Mouse (Mus musculus) forebrain, embryonic 11.5 days (tissue): ENCODE measurements around the gene Map1lc3a. TPM values are rescaled to one million over a fixed set of nuclear protein-coding genes. Genes with fewer than 3 reads are reported as not detected.

Source experiments
- ATAC-seq: fragments of 200-750 bp; cut with Nextera tagmentation; replicated peaks from 2 replicates; pipeline ENCODE4 v1.8.0; 2017; ENCODE audit warnings: moderate TSS enrichment; ENCODE audit not compliant: low FRiP score
- DNase-seq: peaks from one replicate; pipeline ENCODE4 v3.0.0-alpha.2; 2017; ENCODE audit warnings: low spot score
- H3K27ac ChIP-seq: fragments of 300-500 bp; sonication (generic); 2 replicates; pipeline ENCODE4 v1.5.1; 2014; ENCODE audit warnings: low read depth, low read length
- H3K27me3 ChIP-seq: fragments of 300-500 bp; sonication (generic); 2 replicates; pipeline ENCODE4 v1.6.1; 2014; ENCODE audit warnings: mild to moderate bottlenecking, low read length, mixed read lengths; ENCODE audit not compliant: control insufficient read depth, insufficient read depth
- H3K36me3 ChIP-seq: fragments of 300-500 bp; sonication (generic); 2 replicates; pipeline ENCODE4 v1.6.1; 2014; ENCODE audit warnings: mild to moderate bottlenecking, low read length, moderate library complexity, mixed read lengths; ENCODE audit not compliant: control insufficient read depth, insufficient read depth
- H3K4me1 ChIP-seq: fragments of 300-500 bp; sonication (generic); replicated peaks from 2 replicates; pipeline ENCODE4 v1.6.1; 2014; ENCODE audit warnings: low read length, mixed read lengths; ENCODE audit not compliant: control insufficient read depth, insufficient read depth
- H3K4me2 ChIP-seq: fragments of 300-500 bp; sonication (generic); 2 replicates; pipeline ENCODE4 v1.6.1; 2014; ENCODE audit warnings: low read depth, mild to moderate bottlenecking, low read length, moderate library complexity, mixed read lengths; ENCODE audit not compliant: severe bottlenecking
- H3K4me3 ChIP-seq: fragments of 300-500 bp; sonication (generic); 2 replicates; pipeline ENCODE4 v1.5.1; 2014; ENCODE audit warnings: low read depth, low read length
- H3K9ac ChIP-seq: fragments of 300-500 bp; sonication (generic); 2 replicates; pipeline ENCODE4 v1.6.1; 2014; ENCODE audit warnings: low read length
- H3K9me3 ChIP-seq: fragments of 300-500 bp; sonication (generic); 2 replicates; pipeline ENCODE4 v1.6.1; 2016; ENCODE audit warnings: low read length, mixed read lengths; ENCODE audit not compliant: control insufficient read depth
- WGBS: fragments of 180-500 bp; shearing (Covaris S2); extraction: QIAGEN DNeasy Blood & Tissue Kit; methylation state at CpG from one replicate; pipeline ENCODE4 v1.1.7; 2014; 5-methylcytosine and 5-hydroxymethylcytosine counted together
- polyA plus RNA-seq: library from polyadenylated mRNA; unstranded; fragments of >200 nt; fragmentation: Nextera tagmentation; extraction: Ambion mirVana; gene quantifications from 2 replicates; pipeline ENCODE4 v1.2.1, GENCODE M21; 2014

Gene Map1lc3a
- polyA plus RNA-seq, 1 experiment from 2014 or later, result 129 TPM

DNA sequence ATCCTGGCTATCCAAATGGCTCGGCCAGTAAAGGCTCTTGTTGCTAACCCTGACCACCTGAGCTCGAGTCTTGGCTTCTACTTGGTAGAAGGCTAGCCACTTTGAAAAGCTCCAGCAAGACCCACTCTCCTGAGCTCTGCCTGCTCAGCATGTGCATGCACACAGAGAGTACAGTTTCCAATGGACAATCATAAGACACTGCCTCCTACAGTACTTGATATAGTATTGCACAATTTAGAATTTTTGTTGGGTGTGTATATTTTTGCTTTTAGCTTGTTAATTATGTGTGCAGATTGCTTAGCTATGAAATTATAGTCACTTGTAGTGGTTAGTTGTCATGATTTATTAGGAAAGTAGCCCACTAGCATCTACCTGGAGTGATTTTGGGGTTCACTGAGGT, 27.4 kb upstream of the Map1lc3a start:
- WGBS, result 91% methylated on average over 2 of the region's 2 CpGs
- no peak for DNase-seq
- ATAC-seq, result no peak
- no peak overlapping the region for H3K27ac ChIP-seq
- no peaks in the 10 kb centered on the region for H3K4me1 ChIP-seq
- H3K9me3 ChIP-seq, result no peaks in the 10 kb centered on the region
- peaks cover 28% of the 10 kb centered on the region for H3K36me3 ChIP-seq
- no peaks in the 10 kb centered on the region for H3K27me3 ChIP-seq
- H3K9ac ChIP-seq, result no peak overlapping the region
- no peak overlapping the region for H3K4me2 ChIP-seq
- H3K4me3 ChIP-seq, result no peak overlapping the region

DNA sequence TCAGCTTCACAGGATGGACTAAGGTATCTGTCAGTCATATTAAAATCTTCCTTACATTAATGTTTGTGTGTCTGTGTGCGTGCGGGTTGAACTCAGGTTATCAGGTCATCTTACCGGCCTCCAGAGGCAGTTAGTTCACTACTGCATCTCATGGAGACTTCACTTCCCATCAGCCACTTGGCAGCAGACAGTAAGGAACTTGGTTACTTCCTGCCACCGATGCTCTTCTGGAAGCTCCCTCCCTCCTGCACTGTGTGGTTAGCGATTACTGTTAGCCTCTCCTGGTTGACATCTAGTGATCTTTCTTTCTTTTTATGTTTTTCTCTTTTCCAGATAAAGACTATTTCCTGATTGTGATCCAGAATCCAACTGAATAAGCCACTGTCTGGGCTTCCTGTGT, 26.5 kb upstream of the Map1lc3a start:
- no peaks in the 10 kb centered on the region for H3K27me3 ChIP-seq
- no peak overlapping the region for H3K9ac ChIP-seq
- H3K36me3 ChIP-seq, result peaks cover 22% of the 10 kb centered on the region
- no peaks in the 10 kb centered on the region for H3K9me3 ChIP-seq
- WGBS, result 93% methylated on average over 5 of the region's 5 CpGs
- H3K4me3 ChIP-seq, result no peak overlapping the region
- ATAC-seq (no peak), DNase-seq (no peak)
- no peaks in the 10 kb centered on the region for H3K4me1 ChIP-seq
- H3K4me2 ChIP-seq, result no peak overlapping the region
- H3K27ac ChIP-seq, result no peak overlapping the region

DNA sequence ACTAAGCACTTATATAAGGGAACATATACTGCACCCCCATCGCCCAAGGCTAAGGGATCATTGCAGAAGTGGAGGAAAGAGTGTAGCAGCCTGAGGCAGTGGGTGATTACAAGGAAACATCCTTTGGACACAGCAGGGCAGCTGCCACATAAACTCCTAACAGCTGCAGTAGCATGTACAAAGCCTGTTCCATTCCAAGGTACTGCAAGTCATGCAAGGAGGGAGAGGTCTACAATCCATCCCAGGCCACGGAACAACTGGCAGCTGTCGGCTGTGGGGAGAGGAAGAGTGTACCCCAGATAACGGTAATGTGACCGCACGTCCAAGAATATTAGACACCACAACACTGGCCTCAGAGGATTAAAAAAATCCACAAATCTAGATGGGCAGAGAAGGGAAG, 10.6 kb upstream of the Map1lc3a start:
- Histone ChIP-seq H3K4me2 (no peak overlapping the region), H3K27ac (no peak overlapping the region), H3K36me3 (no peaks in the 10 kb centered on the region), H3K4me3 (no peak overlapping the region), H3K4me1 (no peaks in the 10 kb centered on the region), H3K27me3 (no peaks in the 10 kb centered on the region), H3K9ac (no peak overlapping the region), H3K9me3 (no peaks in the 10 kb centered on the region)
- ATAC-seq (no peak), DNase-seq (no peak)
- 93% methylated on average over 6 of the region's 6 CpGs for WGBS

DNA sequence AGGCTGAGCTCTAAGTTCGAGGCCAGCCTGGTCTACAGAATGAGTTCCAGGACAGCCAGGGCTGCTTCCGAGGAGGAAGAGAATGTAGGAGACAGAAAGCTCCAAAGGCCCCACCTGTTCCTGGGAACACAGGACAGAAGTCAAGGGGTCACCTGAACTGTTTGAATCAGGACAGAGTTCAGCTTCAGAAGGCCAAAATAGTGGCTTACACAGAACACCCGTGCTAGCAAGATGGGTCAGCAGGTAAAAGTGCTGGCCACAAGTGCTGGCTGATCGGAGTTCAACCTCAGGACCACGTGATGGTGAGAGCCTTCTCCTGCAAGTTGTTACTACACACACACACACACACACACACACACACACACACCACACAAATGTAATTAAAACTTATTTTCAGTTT, 9.2 kb upstream of the Map1lc3a start:
- Histone ChIP-seq H3K36me3 (no peaks in the 10 kb centered on the region), H3K9ac (no peak overlapping the region), H3K4me2 (no peak overlapping the region), H3K27me3 (no peaks in the 10 kb centered on the region), H3K9me3 (no peaks in the 10 kb centered on the region), H3K27ac (no peak overlapping the region), H3K4me1 (no peaks in the 10 kb centered on the region), H3K4me3 (no peak overlapping the region)
- DNase-seq (no peak), ATAC-seq (no peak)
- WGBS, result 81% methylated on average over 5 of the region's 5 CpGs

DNA sequence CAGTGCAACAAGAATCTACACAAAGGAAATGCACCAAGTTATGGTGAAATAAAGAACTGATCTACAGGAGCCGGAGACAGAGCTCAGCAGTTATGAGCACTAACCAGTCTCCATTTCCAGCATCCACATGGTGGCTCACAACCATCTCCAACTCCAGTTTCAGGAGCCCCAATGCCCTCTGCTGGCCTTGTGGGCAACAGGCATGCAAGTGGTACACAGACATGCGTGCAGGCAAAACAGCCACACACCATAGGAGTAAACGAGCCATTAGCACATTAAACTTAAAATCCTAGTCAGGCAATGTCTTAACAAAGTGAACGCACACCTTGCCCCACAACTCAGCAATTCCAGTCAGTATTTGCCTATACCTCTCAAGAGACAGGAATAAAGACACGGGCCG, 4.1 kb upstream of the Map1lc3a start:
- no peak for DNase-seq
- no peaks in the 10 kb centered on the region for H3K9me3 ChIP-seq
- WGBS, result 83% methylated on average over 6 of the region's 6 CpGs

DNA sequence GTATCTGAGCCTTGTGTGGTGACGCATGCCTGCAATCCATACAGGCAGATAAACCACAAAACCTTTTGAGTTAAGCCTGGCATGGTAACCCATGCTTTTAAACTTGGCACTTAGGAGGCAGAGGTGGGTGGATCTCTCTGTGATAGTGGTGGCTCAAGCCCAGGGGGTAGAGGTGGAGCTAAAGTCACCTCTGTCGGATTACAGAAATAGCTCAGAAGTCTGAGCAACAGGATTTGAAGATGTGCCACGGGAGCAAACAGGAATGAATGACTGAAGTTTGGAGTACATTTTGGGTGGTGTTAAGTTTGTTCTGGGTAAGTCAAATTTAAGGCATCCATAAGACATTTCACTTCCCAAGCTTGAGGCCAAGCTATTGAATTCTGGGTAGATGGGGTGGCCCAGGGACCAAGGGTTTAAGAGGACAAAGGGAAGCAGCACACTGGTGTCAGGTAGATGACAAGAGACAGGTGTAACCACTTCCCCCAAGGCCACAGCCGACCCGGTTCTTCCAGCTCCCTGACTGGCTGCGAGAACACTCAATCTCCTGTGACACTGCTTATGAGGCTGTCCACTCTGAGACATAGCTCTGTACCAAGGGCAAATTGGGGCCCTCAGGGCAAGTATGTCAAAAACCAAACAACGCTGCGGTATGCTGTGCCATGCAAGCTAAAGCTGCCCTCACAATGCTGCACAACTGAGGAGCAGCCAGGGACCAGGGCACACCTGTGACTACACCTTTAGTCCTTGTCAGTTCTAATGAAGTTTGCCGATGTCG, 3.5 kb upstream of the Map1lc3a start:
- H3K4me1 ChIP-seq, result 0 out of 2 replicates have a peak, but pooled peaks cover 6% of the 10 kb centered on the region

More for the DNA sequence above, 4.1 kb upstream of the Map1lc3a start:
- no peaks in the 10 kb centered on the region for H3K36me3 ChIP-seq
- no peak overlapping the region for H3K4me3 ChIP-seq
- H3K27me3 ChIP-seq, result no peaks in the 10 kb centered on the region
- H3K9ac ChIP-seq, result no peak overlapping the region
- no peak overlapping the region for H3K4me2 ChIP-seq
- ATAC-seq, result no peak
- no peak overlapping the region for H3K27ac ChIP-seq
- H3K4me1 ChIP-seq, result no peaks in the 10 kb centered on the region

DNA sequence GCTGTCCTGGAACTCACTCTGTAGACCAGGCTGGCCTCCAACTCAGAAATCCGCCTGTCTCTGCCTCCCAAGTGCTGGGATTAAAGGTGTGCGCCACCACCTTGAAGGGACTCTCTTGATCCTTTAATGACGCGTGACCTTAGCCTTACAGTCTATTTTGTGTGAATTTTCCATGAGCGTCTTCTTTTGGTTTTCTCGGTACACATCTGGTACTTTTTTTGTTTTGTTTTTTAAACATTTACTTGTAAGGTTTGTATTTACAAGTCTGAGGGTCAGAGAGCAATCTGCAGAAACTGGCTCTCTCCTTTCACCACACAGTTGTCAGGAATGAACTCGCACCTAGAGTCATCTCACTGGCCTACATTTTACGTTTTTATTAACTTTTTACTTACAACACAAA, 2.5 kb upstream of the Map1lc3a start:
- no peaks in the 10 kb centered on the region for H3K27me3 ChIP-seq
- WGBS, result 90% methylated on average over 8 of the region's 8 CpGs
- H3K9me3 ChIP-seq, result no peaks in the 10 kb centered on the region
- 0 out of 2 replicates have a peak, but pooled peaks cover 7% of the 10 kb centered on the region for H3K4me1 ChIP-seq
- no peak overlapping the region for H3K4me3 ChIP-seq
- H3K27ac ChIP-seq, result no peak overlapping the region
- no peak for ATAC-seq
- H3K4me2 ChIP-seq, result no peak overlapping the region
- no peak overlapping the region for H3K9ac ChIP-seq
- no peaks in the 10 kb centered on the region; the same call in 1 of the 2 replicates for H3K36me3 ChIP-seq
- no peak for DNase-seq

More for the DNA sequence above, 3.5 kb upstream of the Map1lc3a start:
- Histone ChIP-seq H3K27ac (no peak overlapping the region), H3K9ac (no peak overlapping the region), H3K9me3 (no peaks in the 10 kb centered on the region), H3K36me3 (no peaks in the 10 kb centered on the region), H3K27me3 (no peaks in the 10 kb centered on the region), H3K4me3 (no peak overlapping the region), H3K4me2 (no peak overlapping the region)
- DNase-seq (no peak), ATAC-seq (no peak)
- WGBS, result 79% methylated on average over 10 of the region's 10 CpGs

DNA sequence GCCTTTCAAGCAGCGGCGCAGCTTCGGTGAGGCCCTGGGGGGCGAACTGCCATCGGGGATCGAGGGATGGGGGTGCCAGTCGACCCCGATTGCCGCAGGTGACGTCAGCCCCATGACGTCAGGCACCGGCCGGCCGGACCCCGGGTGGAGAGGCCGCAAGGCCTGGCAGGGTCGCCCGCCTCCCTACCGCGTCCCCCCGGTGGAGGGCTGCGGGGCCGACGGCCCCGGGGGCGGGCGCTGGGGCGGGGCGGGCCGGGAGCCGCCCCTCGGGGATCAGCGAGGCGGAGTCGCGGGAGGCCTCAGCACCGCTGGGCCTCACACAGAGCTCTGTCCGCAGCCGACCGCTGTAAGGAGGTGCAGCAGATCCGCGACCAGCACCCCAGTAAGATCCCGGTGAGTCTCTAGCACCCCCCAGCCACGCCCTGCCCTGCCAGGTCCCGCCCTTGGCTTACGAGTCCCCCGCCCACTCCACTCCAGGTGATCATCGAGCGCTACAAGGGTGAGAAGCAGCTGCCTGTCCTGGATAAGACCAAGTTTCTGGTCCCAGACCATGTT, 601 bp downstream of the Map1lc3a start:
- Histone ChIP-seq H3K4me2 (peak overlapping the region; percentile 77), H3K4me3 (peak overlapping the region; percentile 87), H3K36me3 (no peaks in the 10 kb centered on the region; the same call in 1 of the 2 replicates), H3K9me3 (no peaks in the 10 kb centered on the region), H3K27me3 (no peaks in the 10 kb centered on the region), H3K9ac (peak overlapping the region; percentile 84), H3K4me1 (0 out of 2 replicates have a peak, but pooled peaks cover 7% of the 10 kb centered on the region), H3K27ac (0 out of 2 replicates have a peak overlapping the region, but pooled peaks have one; percentile 25)
- DNase-seq (peak; percentile 84), ATAC-seq (peak; percentile 80)
- WGBS, result under 1% methylated on average over 36 of the region's 49 CpGs
